Mouse (Mus musculus): ENCODE measurements around the gene Adamts14. TPM values are rescaled to one million over a fixed set of nuclear protein-coding genes. Genes with fewer than 3 reads are reported as not detected.

Gene Adamts14
- total RNA-seq, 2 experiments from 2014 or later = 0.92 to 1.5 TPM

- DNase-seq (ENCODE audit: low spot score in 2 of 2) = no peak
- no peak overlapping the region for H3K27ac ChIP-seq
- TF ChIP-seq CTCF (conservative IDR thresholded peaks at IDR 0.05) = no peak
- no peak overlapping the region for H3K4me3 ChIP-seq
Observed at GRCm38 (mm10) chr10:61208114-61208684, 65.0 kb downstream of the Adamts14 start.

- DNase-seq (ENCODE audit: low spot score in 2 of 2) = no peak
- H3K4me3 ChIP-seq = no peak overlapping the region
- no peak for TF ChIP-seq CTCF (conservative IDR thresholded peaks at IDR 0.05)
- no peak overlapping the region for H3K27ac ChIP-seq
Observed at GRCm38 (mm10) chr10:61203930-61204329, 69.3 kb downstream of the Adamts14 start.

GRCm38 (mm10) chr10:61201596-61202318, 71.5 kb downstream of the Adamts14 start:
- no peak for DNase-seq (ENCODE audit: low spot score in 2 of 2)
- no peak for TF ChIP-seq CTCF (conservative IDR thresholded peaks at IDR 0.05)
- H3K27ac ChIP-seq = no peak overlapping the region
- H3K4me3 ChIP-seq = no peak overlapping the region

GRCm38 (mm10) chr10:61200998-61201397, 72.2 kb downstream of the Adamts14 start:
- TF ChIP-seq CTCF (conservative IDR thresholded peaks at IDR 0.05) = no peak
- Histone ChIP-seq H3K27ac (no peak overlapping the region), H3K4me3 (no peak overlapping the region)
- no peak for DNase-seq (ENCODE audit: low spot score in 2 of 2)

- TF ChIP-seq CTCF (conservative IDR thresholded peaks at IDR 0.05) = no peak
- Histone ChIP-seq H3K27ac (no peak overlapping the region), H3K4me3 (no peak overlapping the region)
- DNase-seq (ENCODE audit: low spot score in 2 of 2) = no peak
Observed at GRCm38 (mm10) chr10:61200232-61200820, 72.9 kb downstream of the Adamts14 start.

- TF ChIP-seq CTCF (conservative IDR thresholded peaks at IDR 0.05) = peak; percentile 99
- Histone ChIP-seq H3K4me3 (no peak overlapping the region), H3K27ac (no peak overlapping the region)
- DNase-seq (ENCODE audit: low spot score in 2 of 2) = peak; percentile 63 to 77
Observed at GRCm38 (mm10) chr10:61199566-61200213, 73.5 kb downstream of the Adamts14 start.

GRCm38 (mm10) chr10:61195718-61196291, 77.4 kb downstream of the Adamts14 start:
- Histone ChIP-seq H3K4me3 (no peak overlapping the region), H3K27ac (no peak overlapping the region)
- DNase-seq (ENCODE audit: low spot score in 2 of 2) = no peak
- no peak for TF ChIP-seq CTCF (conservative IDR thresholded peaks at IDR 0.05)

- Histone ChIP-seq H3K27ac (no peak overlapping the region), H3K4me3 (no peak overlapping the region)
- no peak for TF ChIP-seq CTCF (conservative IDR thresholded peaks at IDR 0.05)
- no peak for DNase-seq (ENCODE audit: low spot score in 2 of 2)
Observed at GRCm38 (mm10) chr10:61195216-61195615, 78.0 kb downstream of the Adamts14 start.

GRCm38 (mm10) chr10:61194611-61195010, 78.6 kb downstream of the Adamts14 start:
- H3K27ac ChIP-seq = no peak overlapping the region
- TF ChIP-seq CTCF (conservative IDR thresholded peaks at IDR 0.05) = no peak
- H3K4me3 ChIP-seq = no peak overlapping the region
- DNase-seq (ENCODE audit: low spot score in 2 of 2) = no peak

GRCm38 (mm10) chr10:61188010-61188409, 85.2 kb downstream of the Adamts14 start:
- TF ChIP-seq CTCF (conservative IDR thresholded peaks at IDR 0.05) = no peak
- H3K27ac ChIP-seq = no peak overlapping the region
- no peak overlapping the region for H3K4me3 ChIP-seq
- DNase-seq (ENCODE audit: low spot score in 2 of 2) = no peak

- H3K4me3 ChIP-seq = no peak overlapping the region
- TF ChIP-seq CTCF (conservative IDR thresholded peaks at IDR 0.05) = no peak
- DNase-seq (ENCODE audit: low spot score in 2 of 2) = no peak
- H3K27ac ChIP-seq = no peak overlapping the region
Observed at GRCm38 (mm10) chr10:61187001-61187400, 86.2 kb downstream of the Adamts14 start.

- no peak for TF ChIP-seq CTCF (conservative IDR thresholded peaks at IDR 0.05)
- Histone ChIP-seq H3K4me3 (no peak overlapping the region), H3K27ac (no peak overlapping the region)
- no peak for DNase-seq (ENCODE audit: low spot score in 2 of 2)
Observed at GRCm38 (mm10) chr10:61179927-61180326, 93.3 kb downstream of the Adamts14 start.

GRCm38 (mm10) chr10:61178687-61179086, 94.6 kb downstream of the Adamts14 start:
- no peak for DNase-seq (ENCODE audit: low spot score in 2 of 2)
- TF ChIP-seq CTCF (conservative IDR thresholded peaks at IDR 0.05) = no peak
- H3K27ac ChIP-seq = no peak overlapping the region
- H3K4me3 ChIP-seq = no peak overlapping the region
